Mouse (Mus musculus) embryonic facial prominence, embryonic 10.5 days (tissue): ENCODE data around the gene Get4. TPM values are rescaled to one million over a fixed set of nuclear protein-coding genes. Genes with fewer than 3 reads are reported as not detected.

ENCODE experiments used
- DNase-seq: peaks from one replicate; pipeline ENCODE4 v3.0.0-alpha.2; 2017; ENCODE audit warnings: low spot score
- H3K27ac ChIP-seq: fragments of 300-500 bp; sonication (generic); replicated peaks from 2 replicates; pipeline ENCODE4 v1.5.1; 2016; ENCODE audit warnings: mild to moderate bottlenecking
- H3K27me3 ChIP-seq: fragments of 300-500 bp; sonication (generic); replicated peaks from 2 replicates; pipeline ENCODE4 v1.6.1; 2016; ENCODE audit warnings: low read depth, mild to moderate bottlenecking; ENCODE audit not compliant: poor library complexity, severe bottlenecking
- H3K36me3 ChIP-seq: fragments of 300-500 bp; sonication (generic); replicated peaks from 2 replicates; pipeline ENCODE4 v1.6.1; 2016; ENCODE audit warnings: mild to moderate bottlenecking, moderate library complexity
- H3K4me1 ChIP-seq: fragments of 300-500 bp; sonication (generic); 2 replicates; pipeline ENCODE4 v1.6.1; 2016
- H3K4me3 ChIP-seq: fragments of 300-500 bp; sonication (generic); 2 replicates; pipeline ENCODE4 v1.5.1; 2016; ENCODE audit warnings: mild to moderate bottlenecking, moderate library complexity
- H3K9me3 ChIP-seq: fragments of 300-500 bp; sonication (generic); 2 replicates; pipeline ENCODE4 v1.6.1; 2016; ENCODE audit warnings: mild to moderate bottlenecking
- WGBS: fragments of 180-500 bp; shearing (Covaris S2); methylation state at CpG from one replicate; pipeline ENCODE4 v1.1.7; 2016; 5-methylcytosine and 5-hydroxymethylcytosine counted together
- polyA plus RNA-seq: library from polyadenylated mRNA; unstranded; fragments of >200 nt; fragmentation: Nextera tagmentation; extraction: Ambion mirVana; gene quantifications from 2 replicates; pipeline ENCODE4 v1.2.1, GENCODE M21; 2016

The Get4 gene
- polyA plus RNA-seq, 1 experiment from 2014 or later, result 188 TPM

DNA sequence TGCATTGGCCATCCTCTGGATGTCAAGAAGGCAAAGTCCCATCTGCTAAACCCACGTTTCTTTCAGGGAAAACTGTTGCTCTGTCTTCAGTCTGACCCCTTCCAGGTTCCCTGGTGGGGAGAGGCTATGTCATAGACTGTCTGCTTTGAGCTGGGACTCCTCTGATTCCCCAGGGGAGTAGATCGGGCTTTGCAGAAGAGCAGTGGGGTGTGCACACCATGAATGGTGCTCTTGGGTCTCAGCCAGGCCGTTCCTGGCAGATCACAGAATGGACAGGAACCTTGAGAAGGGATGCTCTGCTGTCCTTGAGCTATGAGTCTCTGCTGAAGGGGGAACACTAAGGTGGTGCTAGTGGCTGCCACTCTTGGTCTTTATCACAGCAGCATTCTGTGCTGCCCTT lies 3.3 kb upstream of the Get4 start:
- DNase-seq, result no peak
- no peaks in the 10 kb centered on the region for H3K27me3 ChIP-seq
- 88% methylated on average over 3 of the region's 3 CpGs for WGBS
- H3K27ac ChIP-seq, result no peak overlapping the region
- H3K9me3 ChIP-seq, result no peaks in the 10 kb centered on the region
- H3K36me3 ChIP-seq, result peaks cover 70% of the 10 kb centered on the region
- H3K4me1 ChIP-seq, result peaks cover 15% of the 10 kb centered on the region
- H3K4me3 ChIP-seq, result no peak overlapping the region

DNA sequence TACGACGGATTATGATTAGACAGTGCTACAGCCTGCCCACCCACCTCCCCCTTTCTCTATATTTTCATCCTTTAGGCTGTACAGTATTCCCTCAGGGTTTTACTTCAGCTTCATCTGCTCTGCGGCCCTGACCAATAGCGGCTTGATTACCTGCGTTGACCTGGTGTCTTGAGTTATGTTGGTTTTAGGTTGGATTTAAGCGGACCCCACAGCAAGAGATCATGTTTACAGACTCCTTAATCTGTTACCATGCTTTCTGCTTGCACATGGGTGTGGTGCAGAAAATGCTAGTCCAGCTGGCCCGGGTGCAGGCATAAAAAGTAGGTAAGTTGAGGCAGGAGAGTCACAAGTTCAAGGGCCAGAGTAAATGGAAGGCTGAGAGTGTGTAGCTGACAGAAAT lies 845 bp upstream of the Get4 start:
- Histone ChIP-seq H3K4me1 (peaks cover 33% of the 10 kb centered on the region), H3K4me3 (peak overlapping the region; percentile 92; the same call in 1 of the 2 replicates), H3K9me3 (no peaks in the 10 kb centered on the region), H3K27ac (peak overlapping the region; percentile 94; the same call in 1 of the 2 replicates), H3K27me3 (no peaks in the 10 kb centered on the region), H3K36me3 (peaks cover 65% of the 10 kb centered on the region)
- 84% methylated on average over 7 of the region's 7 CpGs for WGBS
- no peak for DNase-seq

DNA sequence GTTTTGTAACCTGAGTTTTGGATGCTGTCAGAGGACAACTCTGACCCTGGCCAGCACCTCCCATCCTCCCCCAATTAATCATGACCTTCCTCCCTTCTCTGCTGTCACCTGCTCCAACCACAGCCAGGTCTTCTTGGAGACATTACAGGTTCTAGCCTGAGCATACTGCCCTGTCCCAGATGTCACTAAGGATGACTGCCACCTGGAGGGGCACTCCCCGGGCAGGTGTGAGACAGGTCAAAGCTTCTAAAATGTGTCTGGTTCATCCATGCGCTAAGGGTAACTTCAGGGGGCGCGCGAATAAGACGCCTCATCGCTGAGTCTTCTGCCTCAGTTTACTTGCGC lies 416 bp upstream of the Get4 start:
- Histone ChIP-seq H3K4me1 (peaks cover 33% of the 10 kb centered on the region), H3K9me3 (no peaks in the 10 kb centered on the region), H3K27me3 (no peaks in the 10 kb centered on the region), H3K27ac (peak overlapping the region; percentile 94), H3K36me3 (peaks cover 61% of the 10 kb centered on the region), H3K4me3 (peak overlapping the region; percentile 92)
- WGBS, result under 1% methylated on average over 8 of the region's 8 CpGs
- no peak for DNase-seq

DNA sequence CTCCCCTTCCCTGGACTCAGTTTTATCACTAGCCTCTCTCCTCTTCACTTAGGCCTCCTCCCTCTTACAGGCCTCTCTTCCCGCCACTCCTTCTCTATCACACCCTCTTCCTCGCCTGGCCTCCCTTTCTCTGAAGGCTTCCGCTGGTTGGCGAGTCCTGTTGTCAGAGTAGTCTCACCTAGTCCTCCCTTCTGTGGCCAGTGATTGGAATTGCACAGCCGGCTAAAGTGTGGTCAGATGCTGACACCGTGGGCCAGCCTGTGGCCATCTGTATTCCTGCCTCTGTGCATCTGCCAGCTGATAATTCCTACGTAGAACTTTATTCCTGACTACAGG lies 754 bp downstream of the Get4 start:
- peak overlapping the region; percentile 94 for H3K27ac ChIP-seq
- peaks cover 33% of the 10 kb centered on the region for H3K4me1 ChIP-seq
- H3K4me3 ChIP-seq, result peak overlapping the region; percentile 92
- no peaks in the 10 kb centered on the region for H3K9me3 ChIP-seq
- H3K36me3 ChIP-seq, result peaks cover 61% of the 10 kb centered on the region
- WGBS, result 2% methylated on average over 7 of the region's 7 CpGs
- H3K27me3 ChIP-seq, result no peaks in the 10 kb centered on the region
- no peak for DNase-seq

DNA sequence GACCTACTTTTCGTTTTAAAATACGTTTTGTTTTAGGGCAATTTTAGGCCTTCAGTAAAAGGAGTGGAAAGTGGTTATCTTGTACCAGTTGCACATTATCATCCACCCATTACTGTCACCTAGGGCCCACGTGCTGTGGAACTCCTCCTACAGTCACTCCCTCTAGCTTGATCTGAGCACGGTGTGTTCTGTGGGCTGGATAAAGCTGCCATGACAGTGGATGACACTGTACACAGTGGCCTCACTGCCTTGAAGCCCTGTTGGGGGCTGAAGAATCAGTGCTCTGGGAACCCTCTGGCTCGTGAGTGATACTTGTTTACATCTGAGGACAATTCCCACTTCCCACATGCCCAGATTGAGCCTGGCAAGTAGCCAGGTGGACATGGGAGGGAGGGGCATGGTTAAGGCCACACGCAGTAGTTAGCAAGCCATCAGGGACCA lies 1.2 kb downstream of the Get4 start:
- WGBS, result 14% methylated on average over 6 of the region's 6 CpGs
- H3K36me3 ChIP-seq, result peaks cover 60% of the 10 kb centered on the region
- peak overlapping the region; percentile 94 for H3K27ac ChIP-seq

DNA sequence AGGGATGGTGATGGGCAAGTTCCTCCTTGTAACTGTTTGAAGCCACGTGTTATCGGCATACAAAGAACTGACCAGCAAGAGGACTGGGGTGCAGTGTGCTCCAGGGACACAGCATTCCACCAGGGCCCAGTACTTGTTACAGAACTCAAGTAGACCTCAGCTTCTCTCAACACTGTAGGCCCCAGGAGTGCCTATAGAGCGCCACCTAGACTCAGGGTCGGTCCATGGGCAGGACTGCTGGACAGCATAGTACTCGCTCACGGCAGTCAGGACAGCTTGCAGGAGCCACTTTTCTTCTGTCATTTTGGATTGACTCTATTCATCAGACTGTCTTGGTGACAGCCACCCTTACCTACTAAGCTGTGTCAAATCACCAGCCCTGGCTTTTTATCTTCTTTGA lies 2.8 kb downstream of the Get4 start:
- 80% methylated on average over 6 of the region's 6 CpGs for WGBS

More for the DNA sequence above, 1.2 kb downstream of the Get4 start:
- no peak for DNase-seq
- Histone ChIP-seq H3K4me1 (peaks cover 33% of the 10 kb centered on the region), H3K27me3 (no peaks in the 10 kb centered on the region), H3K9me3 (no peaks in the 10 kb centered on the region), H3K4me3 (peak overlapping the region; percentile 92)

DNA sequence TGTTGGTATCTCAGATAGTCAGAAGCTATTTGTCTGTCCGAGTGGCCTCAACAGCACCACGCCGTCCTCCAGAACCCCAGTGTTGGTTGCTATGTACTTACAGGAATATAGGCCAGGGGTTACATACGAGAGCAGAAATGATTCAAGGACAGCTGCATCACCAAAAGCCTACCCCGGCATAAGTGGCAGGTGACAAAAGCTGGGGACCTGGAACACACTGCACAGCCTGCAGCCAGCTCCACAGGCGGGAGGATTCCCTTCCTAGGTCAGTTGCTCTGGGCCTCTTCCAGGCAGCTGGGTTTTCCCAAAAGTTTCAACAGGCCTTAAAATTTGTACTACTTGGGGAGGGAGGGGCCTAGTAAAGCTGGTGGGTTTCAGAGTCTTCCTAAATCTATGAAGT lies 3.7 kb downstream of the Get4 start:
- 94% methylated on average over 6 of the region's 6 CpGs for WGBS
- Histone ChIP-seq H3K4me3 (no peak overlapping the region), H3K4me1 (peaks cover 33% of the 10 kb centered on the region), H3K27me3 (no peaks in the 10 kb centered on the region), H3K27ac (no peak overlapping the region), H3K36me3 (peaks cover 61% of the 10 kb centered on the region), H3K9me3 (no peaks in the 10 kb centered on the region)
- no peak for DNase-seq

More for the DNA sequence above, 2.8 kb downstream of the Get4 start:
- DNase-seq, result no peak
- Histone ChIP-seq H3K27ac (no peak overlapping the region), H3K36me3 (peaks cover 61% of the 10 kb centered on the region), H3K9me3 (no peaks in the 10 kb centered on the region), H3K27me3 (no peaks in the 10 kb centered on the region), H3K4me3 (0 out of 2 replicates have a peak overlapping the region, but pooled peaks have one; percentile 2), H3K4me1 (peaks cover 33% of the 10 kb centered on the region)

DNA sequence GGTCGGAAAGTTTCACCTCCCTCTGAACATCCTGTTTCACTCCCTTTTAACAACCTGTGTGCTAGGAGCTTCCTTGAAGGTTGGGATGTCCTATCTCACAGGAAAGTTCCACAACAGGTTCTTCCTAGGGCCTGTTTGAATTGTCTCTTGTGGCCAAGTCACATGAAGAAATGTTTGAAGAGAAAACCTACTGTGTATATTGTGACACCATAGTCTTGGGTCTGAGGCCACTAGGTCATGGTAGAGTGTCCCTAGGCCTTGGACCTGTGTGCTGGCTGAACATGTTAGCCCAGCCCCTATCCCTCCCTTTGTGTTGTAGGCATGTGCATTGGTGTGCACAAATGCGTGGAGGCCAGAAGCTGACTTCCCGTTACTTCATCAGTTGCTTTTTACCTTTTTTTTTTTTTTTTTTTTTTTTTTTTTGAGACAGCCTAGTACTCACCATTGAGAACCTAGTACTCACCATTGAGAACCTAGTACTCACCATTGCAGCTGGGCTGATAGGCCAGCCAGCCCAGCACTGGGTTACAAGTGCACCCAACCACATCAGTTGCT lies 4.2 kb downstream of the Get4 start:
- peaks cover 31% of the 10 kb centered on the region for H3K4me1 ChIP-seq
- H3K27me3 ChIP-seq, result no peaks in the 10 kb centered on the region
- no peak for DNase-seq
- WGBS, result 88% methylated on average over 3 of the region's 3 CpGs
- no peak overlapping the region for H3K27ac ChIP-seq
- peaks cover 65% of the 10 kb centered on the region for H3K36me3 ChIP-seq
- no peak overlapping the region for H3K4me3 ChIP-seq
- H3K9me3 ChIP-seq, result no peaks in the 10 kb centered on the region

DNA sequence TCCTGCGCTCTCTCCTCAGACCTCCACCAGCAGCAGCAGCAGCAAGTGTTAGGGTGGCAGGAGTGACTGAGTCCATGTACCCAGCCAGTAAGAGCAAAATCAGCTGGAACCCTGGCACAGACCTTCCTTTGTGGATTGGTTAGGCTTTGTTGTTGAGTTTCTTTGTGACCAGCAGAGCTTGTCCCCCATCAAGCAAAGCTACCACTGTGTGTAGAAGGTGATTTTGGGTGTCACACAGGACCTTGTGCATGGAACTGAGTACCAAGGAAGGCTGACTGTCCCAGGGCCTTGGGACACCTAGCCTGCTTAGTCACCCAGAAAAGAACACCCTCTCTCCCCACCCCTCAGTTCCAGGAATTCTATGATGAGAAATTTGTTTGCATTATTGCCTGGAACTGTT lies 5.1 kb downstream of the Get4 start:
- Histone ChIP-seq H3K36me3 (peaks cover 75% of the 10 kb centered on the region), H3K4me1 (peaks cover 25% of the 10 kb centered on the region), H3K4me3 (no peak overlapping the region), H3K9me3 (no peaks in the 10 kb centered on the region), H3K27ac (no peak overlapping the region), H3K27me3 (no peaks in the 10 kb centered on the region)
- DNase-seq, result no peak
- WGBS, result 100% methylated on average over 1 of the region's 1 CpGs

DNA sequence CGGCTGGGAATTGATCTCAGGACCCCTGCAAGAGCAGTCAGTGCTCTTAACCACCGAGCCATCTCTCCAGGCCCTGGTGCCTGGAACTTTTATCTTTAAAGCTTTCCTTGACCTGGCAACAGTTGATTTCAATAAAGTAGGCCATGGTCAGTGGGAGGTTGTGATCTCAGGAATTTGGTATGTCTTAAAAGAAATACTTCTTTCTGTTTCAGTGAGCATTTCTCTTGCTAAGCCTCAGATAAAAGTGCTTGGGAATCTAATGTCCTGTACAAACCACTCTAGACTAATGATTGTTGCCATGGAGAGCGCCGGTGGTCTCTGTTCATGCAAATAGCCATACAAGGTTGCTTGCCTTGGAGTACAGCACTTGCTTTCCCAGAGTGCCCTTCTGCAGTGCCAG lies 5.7 kb downstream of the Get4 start:
- Histone ChIP-seq H3K4me3 (no peak overlapping the region), H3K4me1 (peaks cover 25% of the 10 kb centered on the region), H3K9me3 (no peaks in the 10 kb centered on the region), H3K27me3 (no peaks in the 10 kb centered on the region), H3K27ac (no peak overlapping the region), H3K36me3 (peaks cover 80% of the 10 kb centered on the region)
- 89% methylated on average over 4 of the region's 4 CpGs for WGBS
- no peak for DNase-seq

DNA sequence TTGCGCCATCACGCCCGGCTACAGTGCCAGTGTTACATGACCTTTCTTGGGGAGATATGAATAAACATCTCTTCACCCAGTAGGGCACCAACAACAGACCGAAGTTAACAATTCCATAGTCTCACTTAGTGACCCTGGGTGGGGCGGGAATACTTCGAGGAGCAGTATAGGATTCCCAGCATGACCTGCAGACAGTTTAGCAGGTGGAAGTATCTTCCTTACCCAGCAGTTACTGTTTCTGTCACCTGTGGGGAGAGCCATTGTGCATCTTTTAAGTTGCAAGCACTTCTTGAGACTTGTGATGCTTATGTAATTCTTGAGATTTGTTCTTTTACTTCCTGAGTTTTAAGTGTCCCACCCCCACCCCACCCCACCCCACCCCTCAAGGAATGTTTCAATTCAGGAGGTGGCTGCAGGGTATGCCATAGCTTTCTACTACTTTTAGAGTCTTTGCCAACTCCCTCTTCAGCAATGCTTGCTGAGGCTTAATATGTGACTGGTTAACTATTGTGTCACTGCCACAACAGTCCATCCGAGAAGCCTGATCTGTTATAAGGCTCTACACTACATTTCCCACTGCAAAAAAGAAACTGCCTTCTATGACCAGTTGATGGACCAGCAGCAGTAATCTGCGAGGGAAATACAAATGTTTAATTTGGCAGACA lies 6.4 kb downstream of the Get4 start:
- no peak for DNase-seq
- Histone ChIP-seq H3K9me3 (no peaks in the 10 kb centered on the region), H3K4me1 (peaks cover 21% of the 10 kb centered on the region), H3K36me3 (peaks cover 87% of the 10 kb centered on the region), H3K27ac (no peak overlapping the region), H3K27me3 (no peaks in the 10 kb centered on the region), H3K4me3 (no peak overlapping the region)
- WGBS, result 93% methylated on average over 8 of the region's 8 CpGs

DNA sequence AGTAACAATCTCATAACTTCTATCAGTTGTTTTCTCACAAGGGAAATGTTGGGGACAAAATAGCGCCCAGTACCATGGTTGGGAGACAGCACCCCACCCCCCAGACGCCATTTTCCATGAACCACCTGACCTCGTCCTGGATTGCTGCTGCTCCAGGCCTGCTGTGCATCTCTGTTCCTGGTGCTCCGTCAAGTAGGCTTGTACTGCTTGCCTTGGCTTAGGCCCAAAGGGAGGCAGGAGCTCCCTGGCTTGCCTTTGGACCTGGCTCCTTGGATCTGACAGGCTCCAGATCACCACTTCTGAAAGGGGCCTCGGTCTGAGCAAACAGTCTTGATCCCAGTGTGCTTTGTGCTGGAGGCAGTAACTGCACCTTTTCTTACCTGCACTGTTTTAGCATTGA lies 7.7 kb downstream of the Get4 start:
- Histone ChIP-seq H3K27me3 (no peaks in the 10 kb centered on the region), H3K27ac (no peak overlapping the region), H3K4me1 (peaks cover 7% of the 10 kb centered on the region; the same call in 1 of the 2 replicates), H3K9me3 (no peaks in the 10 kb centered on the region), H3K4me3 (no peak overlapping the region), H3K36me3 (peaks cover 95% of the 10 kb centered on the region)
- no peak for DNase-seq
- WGBS, result 90% methylated on average over 5 of the region's 5 CpGs

DNA sequence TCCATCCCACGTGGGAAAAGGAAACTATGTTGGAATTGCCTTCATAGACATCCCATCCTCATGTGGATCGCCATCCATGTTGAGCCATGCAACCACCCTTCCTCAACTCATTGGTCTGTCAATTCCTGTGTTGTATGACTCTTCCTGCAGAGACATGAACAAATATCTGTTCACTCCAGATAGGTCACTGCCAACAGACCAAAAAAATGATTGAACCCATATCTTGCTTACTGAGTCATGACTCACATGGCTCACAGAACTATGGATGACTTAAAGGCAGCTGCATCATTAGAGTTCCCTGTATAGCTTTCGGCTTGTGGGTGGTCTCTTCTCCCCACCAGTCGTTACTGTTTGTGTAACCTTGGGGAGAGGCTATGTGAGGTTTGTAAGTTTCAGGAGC lies 9.3 kb downstream of the Get4 start:
- no peak for DNase-seq
- H3K4me3 ChIP-seq, result no peak overlapping the region
- H3K9me3 ChIP-seq, result no peaks in the 10 kb centered on the region
- WGBS, result 93% methylated on average over 4 of the region's 4 CpGs
- H3K27ac ChIP-seq, result no peak overlapping the region
- no peaks in the 10 kb centered on the region for H3K4me1 ChIP-seq
- H3K36me3 ChIP-seq, result peaks cover 97% of the 10 kb centered on the region
- H3K27me3 ChIP-seq, result no peaks in the 10 kb centered on the region
